Mouse (Mus musculus) kidney, embryonic 14.5 days (tissue): Measurements from ENCODE around the gene Scimp. TPM values are rescaled to one million over a fixed set of nuclear protein-coding genes. Genes with fewer than 3 reads are reported as not detected.
"Not testable (repeated sequence)": the region's sequence is repeated elsewhere in the genome, so short reads cannot be mapped to it uniquely, and the experiment has no call there.

Experiments used
- ATAC-seq: fragments of 200-750 bp; cut with Nextera tagmentation; 2 replicates; pipeline ENCODE4 v1.8.0; 2017; ENCODE audit warnings: moderate number of reproducible peaks, mild to moderate bottlenecking, moderate TSS enrichment, moderate library complexity; ENCODE audit not compliant: low FRiP score, low TSS enrichment
- H3K27ac ChIP-seq: fragments of 300-500 bp; sonication (generic); 2 replicates; pipeline ENCODE4 v1.5.1; 2014; ENCODE audit warnings: low read depth, mild to moderate bottlenecking, low read length, moderate library complexity, mixed read lengths
- H3K27me3 ChIP-seq: fragments of 300-500 bp; sonication (generic); 2 replicates; pipeline ENCODE4 v1.6.1; 2014; ENCODE audit warnings: mild to moderate bottlenecking, low read length; ENCODE audit not compliant: control insufficient read depth, insufficient read depth
- H3K36me3 ChIP-seq: fragments of 300-500 bp; sonication (generic); 2 replicates; pipeline ENCODE4 v1.6.1; 2014; ENCODE audit warnings: low read length, mixed read lengths; ENCODE audit not compliant: control insufficient read depth, insufficient read depth
- H3K4me1 ChIP-seq: fragments of 300-500 bp; sonication (generic); 2 replicates; pipeline ENCODE4 v1.6.1; 2014; ENCODE audit warnings: low read length, mixed read lengths; ENCODE audit not compliant: control insufficient read depth, insufficient read depth
- H3K4me2 ChIP-seq: fragments of 300-500 bp; sonication (generic); replicated peaks from 2 replicates; pipeline ENCODE4 v1.6.1; 2014; ENCODE audit warnings: low read depth, mild to moderate bottlenecking, low read length
- H3K4me3 ChIP-seq: fragments of 300-500 bp; sonication (generic); 2 replicates; pipeline ENCODE4 v1.5.1; 2014; ENCODE audit warnings: mild to moderate bottlenecking, low read length
- H3K9ac ChIP-seq: fragments of 300-500 bp; sonication (generic); 2 replicates; pipeline ENCODE4 v1.6.1; 2014; ENCODE audit warnings: low read depth, mild to moderate bottlenecking, low read length, moderate library complexity
- H3K9me3 ChIP-seq: fragments of 300-500 bp; sonication (generic); 2 replicates; pipeline ENCODE4 v1.6.1; 2016; ENCODE audit warnings: low read length; ENCODE audit not compliant: control insufficient read depth
- WGBS: fragments of 180-500 bp; shearing (Covaris S2); extraction: QIAGEN DNeasy Blood & Tissue Kit; methylation state at CpG from one replicate; pipeline ENCODE4 v1.1.7; 2014; 5-methylcytosine and 5-hydroxymethylcytosine counted together
- polyA plus RNA-seq: library from polyadenylated mRNA; unstranded; fragments of >200 nt; fragmentation: Nextera tagmentation; extraction: Ambion mirVana; gene quantifications from 2 replicates; pipeline ENCODE4 v1.2.1, GENCODE M21; 2014

The Scimp gene
- polyA plus RNA-seq, 1 experiment from 2014 or later, result not detected

- no peaks in the 10 kb centered on the region for H3K36me3 ChIP-seq
- ATAC-seq, result no peak
- no peak overlapping the region for H3K4me3 ChIP-seq
- H3K9me3 ChIP-seq, result no peaks in the 10 kb centered on the region
- WGBS, result 86% methylated on average over 10 of the region's 10 CpGs
- no peak overlapping the region for H3K4me2 ChIP-seq
- H3K4me1 ChIP-seq, result no peaks in the 10 kb centered on the region
- no peaks in the 10 kb centered on the region for H3K27me3 ChIP-seq
- H3K27ac ChIP-seq, result no peak overlapping the region
- H3K9ac ChIP-seq, result no peak overlapping the region
Measured at GRCm38 (mm10) chr11:70788972-70789655, 23.3 kb downstream of the Scimp start.

- H3K27ac ChIP-seq, result no peak overlapping the region
- H3K36me3 ChIP-seq, result no peaks in the 10 kb centered on the region
- no peak overlapping the region for H3K4me2 ChIP-seq
- 45% methylated on average over 11 of the region's 11 CpGs for WGBS
- H3K4me1 ChIP-seq, result no peaks in the 10 kb centered on the region
- H3K27me3 ChIP-seq, result no peaks in the 10 kb centered on the region
- H3K9me3 ChIP-seq, result no peaks in the 10 kb centered on the region
- no peak for ATAC-seq
- H3K9ac ChIP-seq, result no peak overlapping the region
- H3K4me3 ChIP-seq, result no peak overlapping the region
Measured at GRCm38 (mm10) chr11:70787052-70787451, 25.3 kb downstream of the Scimp start.

GRCm38 (mm10) chr11:70785908-70786307 lies 26.5 kb downstream of the Scimp start:
- H3K9ac ChIP-seq, result no peak overlapping the region
- H3K9me3 ChIP-seq, result no peaks in the 10 kb centered on the region
- 43% methylated on average over 2 of the region's 2 CpGs for WGBS
- no peak overlapping the region for H3K4me2 ChIP-seq
- H3K27ac ChIP-seq, result no peak overlapping the region
- ATAC-seq, result no peak
- no peaks in the 10 kb centered on the region for H3K27me3 ChIP-seq
- H3K36me3 ChIP-seq, result no peaks in the 10 kb centered on the region
- H3K4me1 ChIP-seq, result no peaks in the 10 kb centered on the region
- no peak overlapping the region for H3K4me3 ChIP-seq

GRCm38 (mm10) chr11:70778058-70778457 lies 34.3 kb downstream of the Scimp start:
- not testable (repeated sequence) for H3K9me3 ChIP-seq, H3K4me2 ChIP-seq, H3K27me3 ChIP-seq, H3K27ac ChIP-seq, H3K36me3 ChIP-seq, H3K9ac ChIP-seq, H3K4me1 ChIP-seq, H3K4me3 ChIP-seq, ATAC-seq
- 26% methylated on average over 6 of the region's 6 CpGs for WGBS

GRCm38 (mm10) chr11:70777634-70778033 lies 34.8 kb downstream of the Scimp start:
- no peaks in the 10 kb centered on the region for H3K27me3 ChIP-seq
- no peak overlapping the region for H3K4me2 ChIP-seq
- no peak overlapping the region for H3K4me3 ChIP-seq
- H3K9me3 ChIP-seq, result no peaks in the 10 kb centered on the region
- no peaks in the 10 kb centered on the region for H3K4me1 ChIP-seq
- no peak overlapping the region for H3K27ac ChIP-seq
- 67% methylated on average over 6 of the region's 6 CpGs for WGBS
- no peak for ATAC-seq
- H3K9ac ChIP-seq, result no peak overlapping the region
- no peaks in the 10 kb centered on the region for H3K36me3 ChIP-seq

GRCm38 (mm10) chr11:70776830-70777571 lies 35.4 kb downstream of the Scimp start:
- Histone ChIP-seq H3K4me1 (no peaks in the 10 kb centered on the region), H3K36me3 (peaks cover 6% of the 10 kb centered on the region), H3K27me3 (no peaks in the 10 kb centered on the region), H3K9me3 (no peaks in the 10 kb centered on the region), H3K27ac (no peak overlapping the region), H3K9ac (no peak overlapping the region), H3K4me2 (no peak overlapping the region), H3K4me3 (no peak overlapping the region)
- 24% methylated on average over 17 of the region's 17 CpGs for WGBS
- peak; percentile 82 for ATAC-seq

- H3K4me1 ChIP-seq, result no peaks in the 10 kb centered on the region; the same call in 1 of the 2 replicates
- ATAC-seq, result no peak
- H3K4me3 ChIP-seq, result no peak overlapping the region
- 94% methylated on average over 3 of the region's 3 CpGs for WGBS
- H3K9me3 ChIP-seq, result no peaks in the 10 kb centered on the region
- no peaks in the 10 kb centered on the region for H3K27me3 ChIP-seq
- H3K9ac ChIP-seq, result no peak overlapping the region
- H3K27ac ChIP-seq, result no peak overlapping the region
- peaks cover 16% of the 10 kb centered on the region for H3K36me3 ChIP-seq
- no peak overlapping the region for H3K4me2 ChIP-seq
Measured at GRCm38 (mm10) chr11:70770804-70771203, 41.6 kb downstream of the Scimp start.

- Histone ChIP-seq H3K9ac (no peak overlapping the region), H3K4me3 (no peak overlapping the region), H3K27ac (0 out of 2 replicates have a peak overlapping the region, but pooled peaks have one; percentile 2), H3K4me2 (no peak overlapping the region), H3K36me3 (peaks cover 1% of the 10 kb centered on the region; the same call in 1 of the 2 replicates), H3K9me3 (no peaks in the 10 kb centered on the region), H3K27me3 (no peaks in the 10 kb centered on the region), H3K4me1 (no peaks in the 10 kb centered on the region; the same call in 1 of the 2 replicates)
- 79% methylated on average over 16 of the region's 16 CpGs for WGBS
- ATAC-seq, result no peak
Measured at GRCm38 (mm10) chr11:70765776-70766445, 46.5 kb downstream of the Scimp start.
